Mouse (Mus musculus): ENCODE measurements around the gene Krtap4-6.
"Not testable (repeated sequence)": the region's sequence is repeated elsewhere in the genome, so short reads cannot be mapped to it uniquely, and the experiment has no call there.

Krtap4-6 gene

DNA sequence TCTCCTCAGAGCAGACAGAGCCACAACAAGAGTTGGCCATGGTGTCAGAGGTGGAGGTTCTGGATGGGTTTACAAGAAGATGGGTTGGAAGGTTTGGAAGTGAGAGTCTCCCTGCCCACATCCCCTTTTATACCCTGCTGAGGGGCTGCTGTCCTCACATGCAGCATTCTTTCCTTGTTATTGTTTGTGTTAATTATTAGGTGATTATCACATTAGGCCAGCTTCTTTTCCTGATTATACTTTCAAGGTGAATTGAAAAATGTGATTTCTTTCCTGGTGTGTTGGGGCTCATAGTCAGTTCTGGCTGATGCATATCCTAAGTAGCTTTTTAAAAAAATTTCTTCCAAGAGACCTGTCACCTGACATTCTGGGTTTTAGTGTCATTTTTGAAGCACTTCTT is at the start of gene Krtap4-6:
Gene Krtap4-6 (minus strand): TSS at position 101 of the 400 bp plus-strand sequence.
- no peak for DNase-seq

DNA sequence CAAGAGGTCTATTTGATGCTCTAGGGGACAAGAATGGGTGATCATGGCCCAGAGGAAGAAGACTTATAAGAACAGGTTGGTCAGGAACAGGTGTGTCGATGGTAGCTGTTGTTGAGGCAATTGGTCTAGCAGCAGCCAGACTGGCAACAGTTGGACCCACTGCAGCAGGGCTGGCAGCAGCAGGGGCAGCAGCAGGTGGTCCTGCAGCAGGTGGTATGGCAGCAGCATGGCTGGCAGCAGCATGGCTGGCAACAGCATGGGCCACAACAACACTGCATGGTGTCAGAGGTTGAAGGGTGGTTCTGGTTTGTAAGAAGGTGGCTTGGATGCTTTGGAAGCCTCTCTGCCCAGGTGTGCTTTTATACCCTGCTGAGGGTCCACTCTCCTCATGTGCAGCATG is 24.7 kb upstream of the Krtap4-6 start, which contains the start of gene Gm14190:
Gene Gm14190 (minus strand): TSS at position 278 of the 400 bp plus-strand sequence.
- DNase-seq, result no peak

DNA sequence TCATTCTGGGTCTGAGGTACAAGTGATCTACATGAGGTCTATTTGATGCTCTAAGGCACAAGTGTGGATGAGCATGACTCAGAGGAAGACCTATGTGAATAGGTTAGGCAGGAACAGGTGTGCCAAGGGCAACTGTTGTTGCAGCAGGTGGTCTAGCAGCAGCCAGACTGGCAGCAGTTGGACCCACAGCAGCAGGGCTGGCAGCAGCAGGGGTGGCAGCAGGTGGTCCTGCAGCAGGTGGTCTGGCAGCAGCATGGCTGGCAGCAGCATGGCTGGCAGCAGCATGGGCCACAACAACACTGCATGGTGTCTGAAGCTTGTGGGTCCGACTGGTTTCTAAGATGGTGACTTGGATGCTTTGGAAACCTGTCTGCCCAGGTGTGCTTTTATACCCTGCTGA is 19.5 kb upstream of the Krtap4-6 start:
- DNase-seq, result not testable (repeated sequence)

DNA sequence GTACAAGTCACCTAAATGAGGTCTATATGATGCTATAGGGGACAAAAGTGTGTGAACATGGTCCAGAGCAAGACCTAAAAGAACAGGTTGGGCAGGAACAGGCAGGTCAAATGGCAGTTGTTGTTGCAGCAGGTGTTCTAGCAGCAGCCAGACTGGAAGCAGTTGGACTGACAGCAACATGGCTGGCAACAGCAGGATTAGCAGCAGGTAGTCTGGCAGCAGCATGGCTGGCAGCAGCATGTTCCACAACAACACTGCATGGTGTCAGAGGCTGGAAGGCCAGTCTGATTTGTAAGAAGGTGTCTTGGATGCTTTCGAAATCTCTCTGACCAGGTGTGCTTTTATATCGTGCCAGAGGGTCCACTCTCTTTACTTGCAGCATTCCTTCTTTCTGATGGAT is 17.7 kb upstream of the Krtap4-6 start:
- no peak for DNase-seq

DNA sequence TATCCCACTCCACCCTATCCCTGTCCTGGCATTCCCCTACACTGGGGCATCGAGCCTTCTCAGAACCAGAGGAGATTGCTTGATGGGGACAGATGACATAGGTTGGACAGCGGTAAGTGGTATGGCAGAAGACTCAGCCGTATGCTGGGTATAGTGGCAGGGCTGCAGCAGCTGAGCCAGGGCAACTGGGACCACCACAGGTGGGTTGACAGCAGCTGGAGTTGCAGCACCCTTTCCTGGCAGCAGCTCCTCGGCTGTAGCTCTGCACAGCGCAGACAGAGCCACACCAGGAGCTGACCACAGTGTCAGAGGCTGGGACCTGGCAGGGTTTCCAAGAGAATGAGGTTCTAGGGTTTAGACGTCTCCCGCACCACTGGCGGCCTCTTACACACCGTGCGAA is 3.0 kb downstream of the Krtap4-6 start:
- no peak for DNase-seq

DNA sequence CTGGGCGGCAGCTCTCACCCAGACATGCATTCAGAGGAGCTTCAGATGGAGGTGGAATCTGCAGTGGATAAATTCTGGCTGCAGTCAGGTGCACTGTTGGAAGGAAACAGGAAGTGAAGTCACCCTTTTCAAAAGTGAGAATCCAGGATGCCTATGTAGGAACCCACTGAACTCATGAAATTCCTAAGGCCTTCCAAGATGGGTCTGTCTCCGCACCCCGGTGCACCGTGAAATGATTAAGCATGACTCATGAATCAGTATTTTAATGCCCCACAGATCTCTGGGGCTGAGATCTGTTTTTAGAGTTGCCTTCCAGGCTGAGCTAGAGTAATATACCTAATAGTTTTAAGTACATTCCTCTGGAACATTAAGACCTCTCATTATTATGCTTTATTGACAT is 6.5 kb downstream of the Krtap4-6 start:
- no peak for DNase-seq

DNA sequence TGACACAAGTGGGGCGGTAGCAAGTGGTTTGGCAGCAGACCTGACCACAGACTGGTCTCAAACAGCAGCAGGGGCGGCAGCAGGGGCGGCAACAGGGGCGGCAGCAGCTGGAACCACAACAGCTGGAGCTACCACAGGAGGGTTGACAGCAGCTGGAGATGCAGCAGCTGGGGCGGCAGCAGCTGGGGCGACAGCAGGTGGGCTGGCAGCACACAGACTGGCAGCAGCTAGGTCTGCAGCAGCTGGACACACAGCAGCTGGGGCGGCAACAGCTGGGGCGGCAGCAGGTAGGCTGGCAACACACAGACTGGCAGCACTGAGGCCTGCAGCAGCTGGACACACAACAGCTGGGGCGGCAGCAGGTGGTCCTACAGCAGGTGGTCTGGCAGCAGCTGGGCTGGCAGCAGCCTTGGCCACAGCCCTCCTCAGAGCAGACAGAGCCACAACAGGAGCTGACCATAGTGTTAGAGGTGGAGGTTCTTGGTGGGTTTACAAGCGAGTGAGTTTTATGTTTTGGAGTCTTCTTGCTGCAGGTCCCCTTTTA is 7.2 kb downstream of the Krtap4-6 start, which contains the start of gene Gm11563:
Gene Gm11563 (minus strand): TSS at position 494 of the 544 bp plus-strand sequence.
- not testable (repeated sequence) for DNase-seq

DNA sequence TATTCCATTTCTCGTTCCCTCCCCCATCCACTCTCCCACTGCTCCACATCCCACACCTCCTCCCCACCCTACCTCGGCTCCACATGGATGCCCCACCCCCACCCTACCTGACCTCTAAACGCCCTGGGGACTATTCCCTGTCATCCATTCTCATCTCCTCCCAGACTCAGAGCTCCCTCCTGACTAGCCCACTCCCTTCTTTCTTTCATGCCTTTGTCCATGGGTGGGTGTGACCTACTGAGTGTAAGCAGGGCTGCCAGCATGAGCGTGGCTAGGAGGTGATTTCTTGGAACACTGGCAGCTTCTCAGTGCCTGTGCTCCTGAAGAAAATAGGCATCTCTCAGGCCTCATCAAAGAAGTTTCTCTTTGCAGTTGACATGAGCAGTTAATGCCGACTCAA is 8.7 kb downstream of the Krtap4-6 start:
- no peak for DNase-seq

DNA sequence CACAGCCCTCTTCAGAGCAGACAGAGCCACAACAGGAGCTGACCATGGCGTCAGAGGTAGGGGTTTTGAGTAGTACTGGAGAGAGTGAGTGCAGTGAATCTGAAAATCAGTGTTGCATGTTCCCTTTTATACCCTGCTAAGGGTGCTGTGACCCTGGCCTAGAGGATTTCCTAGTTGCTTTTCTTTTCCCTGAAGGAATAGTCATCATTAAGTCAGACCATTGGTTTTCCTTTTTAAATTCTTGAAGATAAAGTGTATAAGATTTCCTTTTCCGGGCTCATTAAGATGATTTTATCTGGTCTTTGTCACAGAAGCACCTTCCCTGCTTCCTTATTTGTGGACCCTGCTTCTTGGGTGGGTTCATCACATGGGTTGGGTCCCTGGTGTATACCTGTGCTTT is 15.6 kb downstream of the Krtap4-6 start, which contains the start of gene Gm11555:
Gene Gm11555 (minus strand): TSS at position 101 of the 400 bp plus-strand sequence.
- DNase-seq, result no peak

DNA sequence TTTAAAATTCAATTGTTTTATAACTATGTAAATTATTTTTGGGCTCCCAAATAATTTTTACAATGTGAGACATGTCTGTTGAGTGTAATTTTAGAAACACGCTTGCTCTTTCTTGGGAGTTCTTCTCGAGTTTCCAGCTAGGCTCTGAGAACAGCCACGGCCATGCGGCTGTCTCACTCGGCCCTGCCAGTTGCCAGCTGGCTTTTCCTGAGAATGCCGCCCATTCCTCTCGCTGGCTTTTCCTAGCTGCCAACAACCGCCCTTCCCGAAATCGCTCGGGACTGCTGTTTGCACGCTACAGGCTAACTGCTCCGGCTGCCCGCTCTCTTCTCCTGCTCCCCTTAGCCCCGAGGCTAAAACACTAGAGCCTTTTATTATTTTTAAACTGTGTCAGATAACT is 19.3 kb downstream of the Krtap4-6 start:
- DNase-seq, result no peak

DNA sequence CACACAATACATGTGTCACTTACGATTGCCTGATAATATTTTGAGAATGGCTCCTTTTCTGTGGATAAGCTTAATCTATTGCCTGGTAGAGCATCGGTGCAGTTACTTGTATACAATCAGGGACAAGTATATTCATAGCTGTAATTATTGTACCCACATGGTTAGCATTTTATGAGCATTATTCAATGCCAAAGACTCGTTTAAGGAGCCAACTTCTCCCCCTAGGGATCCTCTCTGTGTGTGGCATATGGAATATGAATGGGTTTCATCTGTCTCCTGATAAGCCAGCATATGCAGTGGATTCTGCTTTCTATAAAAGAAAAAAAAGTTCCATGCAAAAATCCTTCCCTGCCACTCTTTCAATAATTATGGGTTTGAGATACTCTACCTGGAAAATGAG is 21.4 kb downstream of the Krtap4-6 start:
- no peak for DNase-seq

DNA sequence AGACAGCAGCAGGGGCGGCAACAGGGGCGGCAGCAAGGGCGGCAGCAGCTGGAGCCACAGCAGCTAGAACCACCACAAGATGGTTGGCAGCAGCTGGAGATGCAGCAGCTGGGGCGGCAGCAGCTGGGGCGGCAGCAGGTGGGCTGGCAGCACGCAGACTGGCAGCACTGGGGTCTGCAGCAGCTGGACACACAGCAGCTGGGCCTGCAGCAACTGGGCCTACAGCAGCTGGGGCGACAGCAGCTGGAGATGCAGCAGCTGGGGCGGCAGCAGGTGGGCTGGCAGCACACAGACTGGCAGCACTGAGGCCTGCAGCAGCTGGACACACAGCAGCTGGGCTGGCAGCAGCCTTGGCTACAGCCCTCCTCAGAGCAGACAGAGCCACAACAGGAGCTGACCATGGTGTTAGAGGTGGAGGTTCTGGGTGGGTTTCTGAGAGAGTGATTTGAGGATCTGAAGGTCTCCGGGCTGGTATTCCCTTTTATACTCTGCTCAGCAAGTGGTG is 22.1 kb downstream of the Krtap4-6 start, which contains the start of gene Krtap4-7:
Gene Krtap4-7 (minus strand): TSS at position 455 of the 505 bp plus-strand sequence.
- not testable (repeated sequence) for DNase-seq

DNA sequence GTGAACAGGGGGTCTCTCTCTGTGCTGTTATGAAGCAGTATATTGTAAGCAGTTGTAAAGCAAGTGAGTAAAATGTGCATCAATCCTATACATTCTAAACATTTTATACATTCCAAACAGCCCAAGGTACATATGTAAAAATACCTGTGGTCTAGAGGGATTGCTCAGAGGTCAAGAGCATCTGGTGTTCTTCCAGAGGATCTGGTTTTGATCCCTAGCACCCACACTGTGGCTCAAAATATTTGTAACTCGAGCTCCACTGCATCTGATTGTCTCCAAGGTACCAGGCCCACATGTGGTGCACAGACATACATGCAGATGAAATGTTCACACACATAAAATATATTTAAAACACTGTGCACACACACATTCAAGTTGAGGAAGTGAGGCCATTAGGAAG is 24.8 kb downstream of the Krtap4-6 start:
- no peak for DNase-seq

DNA sequence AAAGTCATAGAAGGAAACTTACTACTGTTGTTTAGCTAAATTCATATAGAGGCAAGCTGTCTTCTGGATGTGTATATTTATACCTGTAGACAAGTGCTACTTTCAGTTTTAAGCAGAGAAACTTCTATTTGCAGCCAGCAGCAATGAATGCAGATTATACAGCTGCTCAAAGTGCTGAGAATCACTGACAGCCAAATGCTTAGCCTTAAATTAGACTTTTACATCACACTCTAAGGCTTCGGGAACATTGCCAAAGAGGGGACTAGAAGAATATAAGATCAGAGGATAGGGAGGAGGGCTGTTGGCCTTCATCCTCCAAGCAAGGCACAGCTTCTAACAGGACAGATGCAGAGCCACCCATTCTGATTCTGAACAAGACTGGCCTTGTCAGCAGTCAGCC is 28.7 kb downstream of the Krtap4-6 start:
- DNase-seq, result no peak

DNA sequence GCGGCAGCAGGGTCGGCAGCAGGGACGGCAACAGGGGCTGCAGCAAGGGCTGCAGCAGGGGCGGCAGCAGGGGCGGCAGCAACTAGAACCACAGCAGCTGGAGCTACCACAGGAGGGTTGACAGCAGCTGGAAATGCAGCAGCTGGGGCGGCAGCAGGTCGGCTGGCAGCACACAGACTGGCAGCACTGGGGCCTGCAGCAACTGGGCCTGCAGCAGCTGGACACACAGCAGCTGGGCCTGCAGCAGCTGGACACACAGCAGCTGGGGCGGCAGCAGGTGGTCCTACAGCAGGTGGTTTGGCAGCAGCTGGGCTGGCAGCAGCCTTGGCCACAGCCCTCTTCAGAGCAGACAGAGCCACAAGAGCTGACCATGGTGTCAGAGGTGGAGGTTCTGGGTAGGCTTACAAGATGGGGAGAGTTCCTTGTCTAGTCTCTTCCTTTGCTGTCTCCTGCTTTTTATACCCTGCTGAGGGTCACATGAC is 31.1 kb downstream of the Krtap4-6 start, which contains the start of gene Krtap4-2:
Gene Krtap4-2 (minus strand): TSS at position 432 of the 482 bp plus-strand sequence.
- no peak for DNase-seq

DNA sequence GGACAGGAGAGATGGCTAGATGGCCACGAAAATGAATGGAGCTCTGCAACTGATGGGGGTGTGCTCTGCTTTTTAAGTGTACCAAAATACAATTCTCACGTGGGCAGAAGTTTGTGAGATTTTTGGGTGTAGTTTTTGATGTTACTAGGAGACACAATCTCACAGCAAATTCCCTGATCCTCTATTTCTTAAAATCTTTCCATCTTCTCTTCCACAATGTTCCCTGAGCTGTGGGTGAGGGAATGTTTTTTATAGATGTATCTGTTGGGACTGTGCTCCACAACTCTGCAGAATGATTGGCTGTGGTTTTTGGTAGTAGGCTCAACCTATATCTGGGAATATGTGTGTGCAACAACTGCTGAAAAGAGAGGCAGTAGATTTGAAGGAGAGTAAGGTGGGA is 32.5 kb downstream of the Krtap4-6 start:
- DNase-seq, result no peak

DNA sequence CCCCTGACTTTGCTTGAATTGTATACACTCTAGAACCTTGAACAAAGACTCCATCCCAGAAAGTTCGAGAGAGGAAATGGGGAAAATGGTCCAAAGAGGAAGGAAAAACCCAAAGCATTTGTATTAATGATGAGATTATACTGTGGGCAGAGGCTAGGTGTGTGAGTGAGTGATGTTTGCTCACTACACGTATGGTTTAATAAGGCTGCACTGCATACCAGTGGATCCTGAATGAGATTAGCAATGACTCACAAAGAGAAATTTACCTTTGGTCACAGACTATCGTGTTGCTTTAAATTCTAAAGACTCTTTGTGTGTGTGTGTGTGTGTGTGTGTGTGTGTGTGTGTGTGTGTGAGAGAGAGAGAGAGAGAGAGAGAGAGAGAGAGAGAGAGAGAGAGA is 34.9 kb downstream of the Krtap4-6 start:
- no peak for DNase-seq

DNA sequence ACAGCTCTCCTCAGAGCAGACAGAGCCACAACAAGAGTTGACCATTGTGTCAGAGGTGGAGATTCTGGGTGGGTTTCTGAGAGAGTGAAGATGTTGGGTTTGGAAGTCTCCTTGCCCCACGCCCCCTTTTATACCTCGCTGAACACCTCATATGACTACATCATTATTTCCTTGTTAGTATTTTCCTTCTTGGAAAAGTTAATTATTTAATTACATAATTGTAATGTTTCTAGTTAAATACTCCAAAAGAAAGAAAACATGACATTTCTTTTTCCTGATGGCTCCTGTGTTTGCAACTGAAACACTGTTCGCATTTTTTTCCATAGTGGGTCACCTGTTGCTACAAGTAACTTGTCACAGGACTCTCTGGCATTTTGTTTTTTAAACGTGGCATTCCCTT is 37.6 kb downstream of the Krtap4-6 start, which contains the start of gene Krtap4-1:
Gene Krtap4-1 (minus strand): TSS at position 101 of the 400 bp plus-strand sequence.
- no peak for DNase-seq

DNA sequence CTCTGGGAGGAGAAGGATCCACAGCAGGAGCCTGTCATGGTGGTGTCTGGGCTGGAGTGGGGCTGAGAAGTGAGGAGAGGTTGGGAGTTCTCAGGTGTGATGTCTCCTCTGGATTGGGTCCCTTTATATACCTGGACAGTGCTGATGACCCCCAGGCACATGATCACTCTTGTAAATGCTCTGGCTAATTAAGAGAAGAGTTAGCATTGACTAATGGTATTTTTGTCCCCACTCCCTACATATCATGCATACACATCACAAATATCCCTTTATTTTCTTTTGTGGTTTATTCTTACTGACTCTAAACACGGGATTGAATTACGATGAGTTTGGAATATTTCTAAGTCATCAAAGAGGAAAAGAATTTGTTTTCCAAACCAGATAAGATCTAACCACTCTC is 45.4 kb downstream of the Krtap4-6 start, which contains the start of gene Gm11562:
Gene Gm11562 (minus strand): TSS at position 101 of the 400 bp plus-strand sequence.
- no peak for DNase-seq
